Mouse (Mus musculus): Measurements from ENCODE around the gene Kpna4.

Kpna4 gene

DNA sequence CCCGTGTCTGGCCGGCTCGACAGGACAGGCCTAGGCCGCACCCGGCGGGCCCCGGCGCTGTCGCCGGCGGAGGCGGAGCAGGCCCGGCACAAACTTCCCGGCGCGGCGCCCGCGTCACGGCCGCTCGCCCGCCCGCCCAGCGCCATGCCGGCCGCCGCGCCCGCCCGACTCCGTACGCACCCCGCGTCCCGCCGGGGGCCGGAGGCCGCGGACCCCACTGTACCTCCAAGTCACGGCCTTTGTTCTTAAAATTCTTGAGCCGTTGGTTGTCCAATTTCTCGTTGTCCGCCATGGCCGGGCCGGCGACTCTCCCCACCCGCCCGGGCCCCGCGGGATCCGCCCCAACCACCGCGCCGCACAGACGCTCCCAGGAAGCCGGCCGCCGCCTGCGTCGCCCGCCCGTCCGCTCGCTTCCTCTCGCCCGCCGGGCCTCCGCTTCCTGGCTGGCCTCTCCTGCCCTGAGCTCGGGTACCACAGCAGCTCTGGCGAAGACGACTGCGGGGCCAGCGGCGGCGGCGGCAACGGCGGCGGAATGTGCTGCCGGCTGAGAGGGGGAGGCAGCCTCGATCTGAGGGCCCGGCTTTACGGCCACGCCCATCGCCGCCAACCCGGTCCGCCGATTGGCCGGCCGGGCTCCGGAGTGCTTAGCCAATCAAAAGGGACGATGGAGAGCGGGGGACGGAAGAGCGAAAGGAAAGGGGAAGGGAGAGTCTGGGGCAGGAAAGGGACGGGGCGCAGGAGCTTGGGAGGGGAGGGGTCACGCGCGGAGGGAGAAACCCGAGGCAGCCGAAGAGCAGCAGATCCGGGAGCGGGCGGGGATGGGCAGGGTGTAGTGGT, at the start of gene Kpna4:
TSS of gene Kpna4 (minus strand) at position 605 of the 837 bp plus-strand sequence.
- DNase-seq (ENCODE audit: low read depth, low spot score), result peak; percentile 95

- no peak for DNase-seq (ENCODE audit: low read depth, low spot score)
Measured at GRCm38 (mm10) chr3:69175229-69175628, 48.3 kb upstream of the Kpna4 start.

- DNase-seq (ENCODE audit: low read depth, low spot score), result no peak
Measured at GRCm38 (mm10) chr3:69171123-69171522, 44.2 kb upstream of the Kpna4 start.

DNA sequence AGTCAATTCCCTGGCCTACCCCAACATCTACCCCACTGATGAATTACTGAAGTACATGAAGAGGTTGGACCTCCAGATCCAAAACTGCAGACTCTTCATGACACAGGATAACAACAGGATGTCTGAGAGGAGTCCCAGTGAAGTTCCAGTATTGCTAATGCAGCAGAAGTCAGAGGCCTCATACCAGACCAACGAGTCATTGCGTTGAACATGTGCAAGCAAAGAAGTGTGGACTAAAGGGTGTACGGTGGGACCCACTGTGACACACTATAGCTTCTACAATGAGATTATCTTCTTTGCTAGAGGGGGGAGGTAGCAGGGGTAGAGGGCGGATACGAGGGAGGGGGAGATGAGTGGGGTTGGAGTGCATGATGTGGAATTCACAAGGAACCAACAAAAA, 42.9 kb upstream of the Kpna4 start:
- DNase-seq (ENCODE audit: low read depth, low spot score), result peak; percentile 96

DNA sequence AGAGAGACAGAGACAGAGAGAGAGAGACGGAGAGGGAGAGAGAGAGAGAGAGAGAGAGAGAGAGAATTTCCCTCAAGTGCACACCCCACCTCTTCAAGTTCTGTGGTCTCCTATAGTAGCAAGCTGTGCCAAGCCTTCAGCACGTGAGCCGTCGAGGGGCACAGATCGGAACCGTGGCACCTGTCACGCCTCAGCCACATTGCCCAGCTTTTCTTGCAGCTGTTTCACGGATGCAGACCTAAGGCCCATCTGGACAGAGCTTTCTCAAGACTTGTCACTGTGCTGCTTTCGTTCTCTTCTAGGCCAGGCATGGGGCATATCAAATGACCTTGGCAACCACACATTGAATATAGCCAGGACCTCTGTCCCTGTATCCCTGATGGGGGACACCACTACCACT, 41.8 kb upstream of the Kpna4 start:
- DNase-seq (ENCODE audit: low read depth, low spot score), result no peak

GRCm38 (mm10) chr3:69163057-69163456, 36.1 kb upstream of the Kpna4 start:
- DNase-seq (ENCODE audit: low read depth, low spot score), result no peak

DNA sequence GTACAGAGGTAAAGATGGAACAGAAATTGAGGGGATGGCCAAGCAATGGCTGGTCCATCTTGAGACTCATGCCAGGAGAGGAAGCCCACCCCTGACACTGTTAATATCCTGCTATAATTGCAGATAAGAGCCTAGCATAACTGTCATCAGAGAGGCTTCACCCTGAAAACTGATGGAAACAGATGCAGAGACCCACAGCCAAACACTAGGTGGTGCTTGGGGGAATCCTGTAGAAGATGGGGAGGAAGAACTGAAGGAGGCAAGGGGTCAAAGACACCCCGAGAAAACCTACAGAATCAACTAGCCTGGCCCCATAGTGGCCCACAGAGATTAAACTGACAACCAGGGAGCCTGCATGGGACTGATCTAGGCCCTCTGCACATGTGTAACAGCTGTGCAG, 33.5 kb upstream of the Kpna4 start:
- DNase-seq (ENCODE audit: low read depth, low spot score), result no peak

DNA sequence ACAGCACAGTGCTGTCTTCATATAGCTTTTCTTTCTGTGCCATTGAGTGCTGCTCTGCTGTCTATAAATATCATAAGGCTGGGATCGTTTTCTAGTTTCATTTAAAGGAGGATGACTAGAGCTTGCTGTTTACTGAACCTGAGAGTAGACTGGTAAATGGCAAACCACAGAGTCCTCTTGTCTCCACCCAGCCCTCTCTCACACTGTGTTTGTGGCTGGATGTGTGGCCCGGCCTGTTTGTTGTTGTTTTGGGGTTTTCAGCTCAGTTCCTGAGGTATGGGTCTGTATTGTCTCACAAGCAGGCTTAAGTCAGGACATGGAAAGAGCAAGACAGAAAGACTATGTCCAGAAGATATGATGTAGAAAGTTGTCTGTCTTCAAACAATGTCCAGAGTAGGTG, 32.6 kb upstream of the Kpna4 start:
- no peak for DNase-seq (ENCODE audit: low read depth, low spot score)

DNA sequence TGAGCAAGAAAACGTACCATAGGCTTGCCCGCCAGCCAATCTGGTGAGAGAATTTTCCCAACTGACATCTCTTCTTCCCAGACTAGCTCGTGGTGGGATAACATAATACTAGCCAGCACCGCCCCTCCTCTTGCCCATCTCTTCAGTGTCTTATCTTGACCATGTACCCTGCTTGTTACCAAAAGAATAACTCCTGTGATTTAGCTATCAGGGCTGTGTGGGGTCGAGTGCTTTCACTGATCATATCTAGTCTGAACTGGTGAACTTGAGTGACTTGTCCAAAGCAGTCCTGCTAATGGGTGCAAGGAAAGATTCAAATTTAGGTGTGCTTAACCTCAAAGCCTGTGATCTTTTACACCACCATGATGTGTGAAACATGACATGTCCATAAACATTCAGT, 31.0 kb upstream of the Kpna4 start:
- DNase-seq (ENCODE audit: low read depth, low spot score), result no peak

DNA sequence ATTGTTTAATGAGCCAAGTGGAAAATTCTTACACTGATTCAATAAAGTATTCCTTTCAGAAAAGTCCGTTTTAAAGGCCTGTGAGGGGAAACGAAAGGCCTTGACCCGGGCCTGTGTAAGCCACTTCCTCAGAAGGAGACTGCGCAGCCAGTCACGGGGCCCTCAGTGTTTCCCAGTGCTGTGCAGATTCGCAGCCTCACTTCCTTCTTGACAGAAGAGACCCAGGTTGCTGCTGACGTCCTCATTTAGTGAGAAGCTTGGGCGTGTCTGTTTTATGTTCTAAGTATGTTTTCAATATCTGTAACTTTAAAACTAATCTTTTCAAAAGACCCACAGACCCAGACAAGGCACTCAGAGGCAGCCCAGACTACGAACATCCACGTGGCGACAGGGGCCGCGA, 29.6 kb upstream of the Kpna4 start:
- no peak for DNase-seq (ENCODE audit: low read depth, low spot score)

DNA sequence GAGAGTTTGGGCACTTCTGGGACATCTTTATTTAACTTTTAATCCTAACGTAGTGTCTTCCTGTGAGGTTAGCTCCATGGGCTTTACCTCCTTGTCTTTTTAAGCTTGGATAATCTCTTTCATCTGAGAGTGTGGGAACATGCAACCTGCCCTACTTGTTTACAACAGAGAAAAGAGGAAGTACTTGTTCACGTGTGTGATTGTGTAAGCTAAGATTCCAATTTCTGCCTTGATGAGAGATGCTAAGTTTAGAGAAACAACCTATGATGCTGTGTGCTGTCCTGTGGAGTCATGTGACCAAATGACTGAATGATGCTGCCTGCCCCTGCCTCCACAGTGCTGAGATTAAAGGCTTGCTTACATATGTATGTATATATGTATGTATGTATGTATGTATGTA, 27.8 kb upstream of the Kpna4 start:
- DNase-seq (ENCODE audit: low read depth, low spot score), result no peak

DNA sequence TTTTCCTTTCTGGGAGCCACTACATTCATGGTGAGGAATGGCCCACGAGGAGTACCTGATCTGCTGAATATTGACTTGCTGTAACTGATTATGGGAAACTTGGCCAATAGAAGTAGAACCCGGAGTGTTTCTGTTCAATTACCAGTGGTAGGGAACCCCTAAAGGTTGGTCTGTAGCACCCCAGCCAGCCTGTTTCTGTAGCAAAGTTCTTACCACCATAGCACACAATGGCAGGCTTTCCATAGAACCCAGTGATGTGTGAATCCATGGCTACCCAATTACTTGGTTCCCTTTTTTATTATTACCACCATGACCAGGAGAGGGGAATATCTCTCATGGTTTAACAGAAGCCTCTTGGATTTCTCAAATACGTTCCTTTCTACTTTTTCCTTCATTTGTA, 24.0 kb upstream of the Kpna4 start:
- no peak for DNase-seq (ENCODE audit: low read depth, low spot score)

GRCm38 (mm10) chr3:69142372-69142994, 15.6 kb upstream of the Kpna4 start:
- DNase-seq (ENCODE audit: low read depth, low spot score), result no peak

DNA sequence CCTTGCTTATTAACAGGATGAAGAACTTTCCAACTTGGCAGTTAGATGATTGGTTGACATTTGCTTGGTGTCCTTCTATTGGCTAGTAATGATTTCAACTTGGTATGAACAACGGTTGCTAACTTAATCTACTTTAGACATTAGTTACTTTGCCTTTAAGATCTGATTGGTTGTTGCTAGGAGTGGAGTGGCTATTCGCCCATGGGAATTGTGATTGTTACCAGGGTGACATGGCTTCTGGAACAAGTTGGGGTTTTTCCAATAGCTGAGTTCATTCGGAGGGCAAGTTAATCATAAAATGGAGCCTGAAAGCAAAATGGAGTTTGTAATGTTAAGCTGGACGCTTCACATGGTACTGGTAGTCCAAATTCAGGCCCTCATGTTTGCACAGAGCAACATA, 13.9 kb upstream of the Kpna4 start:
- no peak for DNase-seq (ENCODE audit: low read depth, low spot score)

GRCm38 (mm10) chr3:69136059-69136458, 9.1 kb upstream of the Kpna4 start:
- DNase-seq (ENCODE audit: low read depth, low spot score), result no peak

GRCm38 (mm10) chr3:69130973-69131372, 4.1 kb upstream of the Kpna4 start:
- no peak for DNase-seq (ENCODE audit: low read depth, low spot score)

GRCm38 (mm10) chr3:69127693-69128092, 780 bp upstream of the Kpna4 start:
- DNase-seq (ENCODE audit: low read depth, low spot score), result no peak

DNA sequence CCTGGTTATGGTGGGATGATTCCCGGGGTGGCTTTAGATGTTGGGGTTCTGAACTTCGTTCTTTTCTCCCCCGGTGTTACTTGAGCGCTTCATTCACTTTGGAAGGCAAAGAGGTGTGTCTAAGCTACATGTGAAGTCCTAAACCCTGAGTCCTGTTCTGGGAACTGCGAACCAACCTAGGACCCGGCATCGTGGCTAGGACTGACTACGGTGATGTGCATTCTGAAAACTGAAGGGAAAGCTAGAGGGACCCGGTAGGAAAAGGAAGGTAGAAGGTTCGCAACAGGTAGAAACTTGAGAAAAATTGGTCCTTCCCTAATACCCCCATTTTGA, 399 bp upstream of the Kpna4 start:
- no peak for DNase-seq (ENCODE audit: low read depth, low spot score)

GRCm38 (mm10) chr3:69125891-69126508, 913 bp downstream of the Kpna4 start:
- DNase-seq (ENCODE audit: low read depth, low spot score), result peak; percentile 80

GRCm38 (mm10) chr3:69125461-69125860, 1.5 kb downstream of the Kpna4 start:
- no peak for DNase-seq (ENCODE audit: low read depth, low spot score)

DNA sequence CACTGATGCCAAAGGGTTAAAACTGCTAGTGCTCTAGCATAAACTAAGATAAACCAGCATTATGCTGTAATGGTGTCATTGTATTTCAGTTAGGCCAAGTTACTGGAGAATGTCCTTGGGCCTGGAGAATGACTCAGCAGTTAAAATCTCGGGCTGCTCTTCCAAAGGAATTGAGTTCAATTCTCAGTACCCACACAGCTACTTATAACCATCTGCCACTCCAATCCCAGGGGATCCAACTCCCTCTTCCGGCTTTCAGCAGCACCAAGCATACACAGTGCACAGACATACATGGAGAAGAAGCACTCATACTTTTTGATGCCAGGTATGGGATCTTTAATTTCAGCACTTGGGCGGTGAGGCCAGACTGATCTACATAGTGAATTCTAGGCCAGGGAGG, 8.1 kb downstream of the Kpna4 start:
- peak; percentile 91 for DNase-seq (ENCODE audit: low read depth, low spot score)

DNA sequence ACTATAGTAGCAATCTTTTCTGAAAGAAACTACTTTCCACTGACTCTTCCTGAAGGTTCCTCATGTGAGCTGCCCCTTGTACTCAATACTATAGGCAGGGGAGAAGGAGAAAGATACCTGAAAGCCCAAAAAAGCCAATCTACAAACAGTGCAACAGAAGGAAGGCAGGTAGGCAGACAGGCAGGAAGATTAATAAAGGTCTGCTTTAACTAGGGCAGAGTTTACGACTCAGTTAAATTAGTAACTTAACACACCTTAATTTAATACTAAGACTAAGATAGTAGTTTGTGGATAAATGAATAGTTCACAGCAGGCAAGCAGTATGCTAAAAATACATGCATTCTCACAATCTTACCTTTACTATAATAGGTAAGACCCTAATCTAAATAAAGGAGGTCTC, 12.2 kb downstream of the Kpna4 start:
- no peak for DNase-seq (ENCODE audit: low read depth, low spot score)

- no peak for DNase-seq (ENCODE audit: low read depth, low spot score)
Measured at GRCm38 (mm10) chr3:69113956-69114355, 13.0 kb downstream of the Kpna4 start.
